Mouse (Mus musculus) thymus, postnatal 4 days (tissue): ENCODE results near the gene Syn2.
"Not testable (repeated sequence)": the region's sequence is repeated elsewhere in the genome, so short reads cannot be mapped to it uniquely, and the experiment has no call there.

Experiments
- DNase-seq: peaks from one replicate; pipeline ENCODE4 v3.0.0; 2021

Syn2 gene

GRCm38 (mm10) chr6:115178826-115179225, 44.1 kb downstream of the Syn2 start:
- peak; percentile 49 for DNase-seq

GRCm38 (mm10) chr6:115181094-115181493, 46.4 kb downstream of the Syn2 start:
- DNase-seq = no peak

GRCm38 (mm10) chr6:115191111-115191510, 56.4 kb downstream of the Syn2 start:
- no peak for DNase-seq

GRCm38 (mm10) chr6:115200753-115201152, 66.1 kb downstream of the Syn2 start:
- no peak for DNase-seq

- DNase-seq = peak; percentile 8
These were observed 68.3 kb downstream of the Syn2 start for GRCm38 (mm10) chr6:115203029-115203428.

- DNase-seq = no peak
These were observed 75.5 kb downstream of the Syn2 start for GRCm38 (mm10) chr6:115210187-115210586.

GRCm38 (mm10) chr6:115210820-115211219, 76.1 kb downstream of the Syn2 start:
- no peak for DNase-seq

- DNase-seq = no peak
These were observed 77.6 kb downstream of the Syn2 start for GRCm38 (mm10) chr6:115212132-115212903.

GRCm38 (mm10) chr6:115213129-115213528, 78.4 kb downstream of the Syn2 start:
- no peak for DNase-seq

- no peak for DNase-seq
These were observed 86.5 kb downstream of the Syn2 start for GRCm38 (mm10) chr6:115221215-115221641.

GRCm38 (mm10) chr6:115225519-115225918, 90.8 kb downstream of the Syn2 start:
- no peak for DNase-seq

GRCm38 (mm10) chr6:115227043-115227442, 92.3 kb downstream of the Syn2 start, which contains the start of gene Gm17482:
Gene Gm17482 (plus strand): TSS chr6:115227343.
- DNase-seq = no peak

GRCm38 (mm10) chr6:115227529-115227928, 92.8 kb downstream of the Syn2 start:
- DNase-seq = peak; percentile 82

- no peak for DNase-seq
These were observed 95.9 kb downstream of the Syn2 start for GRCm38 (mm10) chr6:115230557-115230956.

GRCm38 (mm10) chr6:115231836-115232235, 97.1 kb downstream of the Syn2 start:
- DNase-seq = no peak

- DNase-seq = no peak
These were observed 97.9 kb downstream of the Syn2 start for GRCm38 (mm10) chr6:115232562-115232961.

- no peak for DNase-seq
These were observed 103.6 kb downstream of the Syn2 start for GRCm38 (mm10) chr6:115238031-115239027.

GRCm38 (mm10) chr6:115239335-115239734, 104.6 kb downstream of the Syn2 start:
- no peak for DNase-seq

- DNase-seq = not testable (repeated sequence)
These were observed 105.7 kb downstream of the Syn2 start for GRCm38 (mm10) chr6:115240431-115240830.

GRCm38 (mm10) chr6:115241131-115241699, 106.5 kb downstream of the Syn2 start:
- DNase-seq = no peak

GRCm38 (mm10) chr6:115241939-115242338, 107.2 kb downstream of the Syn2 start:
- DNase-seq = no peak

- no peak for DNase-seq
These were observed 109.5 kb downstream of the Syn2 start for GRCm38 (mm10) chr6:115244222-115244621.

- no peak for DNase-seq
These were observed 110.9 kb downstream of the Syn2 start for GRCm38 (mm10) chr6:115245500-115246058.
